Mouse (Mus musculus) liver, embryonic 12.5 days (tissue): ENCODE measurements around the gene Thpo. TPM values are rescaled to one million over a fixed set of nuclear protein-coding genes. Genes with fewer than 3 reads are reported as not detected.

Source experiments
- ATAC-seq: fragments of 200-750 bp; cut with Nextera tagmentation; 2 replicates; pipeline ENCODE4 v1.8.0; 2017; ENCODE audit warnings: moderate number of reproducible peaks, mild to moderate bottlenecking, moderate library complexity
- H3K27ac ChIP-seq: fragments of 300-500 bp; sonication (generic); 2 replicates; pipeline ENCODE4 v1.5.1; 2016; ENCODE audit warnings: mild to moderate bottlenecking
- H3K27me3 ChIP-seq: fragments of 300-500 bp; sonication (generic); replicated peaks from 2 replicates; pipeline ENCODE4 v1.6.1; 2016; ENCODE audit warnings: mild to moderate bottlenecking, moderate library complexity
- H3K36me3 ChIP-seq: fragments of 300-500 bp; sonication (generic); 2 replicates; pipeline ENCODE4 v1.6.1; 2016; ENCODE audit warnings: mild to moderate bottlenecking, moderate library complexity
- H3K4me1 ChIP-seq: fragments of 300-500 bp; sonication (generic); 2 replicates; pipeline ENCODE4 v1.6.1; 2016
- H3K4me2 ChIP-seq: fragments of 300-500 bp; sonication (generic); 2 replicates; pipeline ENCODE4 v1.6.1; 2016; ENCODE audit warnings: mild to moderate bottlenecking, moderate library complexity
- H3K4me3 ChIP-seq: fragments of 300-500 bp; sonication (generic); 2 replicates; pipeline ENCODE4 v1.5.1; 2016; ENCODE audit warnings: mild to moderate bottlenecking, moderate library complexity
- H3K9ac ChIP-seq: fragments of 300-500 bp; sonication (generic); 2 replicates; pipeline ENCODE4 v1.6.1; 2016; ENCODE audit warnings: mild to moderate bottlenecking, moderate library complexity
- H3K9me3 ChIP-seq: fragments of 300-500 bp; sonication (generic); replicated peaks from 2 replicates; pipeline ENCODE4 v1.6.1; 2016; ENCODE audit warnings: mild to moderate bottlenecking, moderate library complexity
- WGBS: fragments of 180-500 bp; shearing (Covaris S2); methylation state at CpG from one replicate; pipeline ENCODE4 v1.1.7; 2016; ENCODE audit not compliant: insufficient replicate concordance; 5-methylcytosine and 5-hydroxymethylcytosine counted together
- polyA plus RNA-seq: library from polyadenylated mRNA; unstranded; fragments of >200 nt; fragmentation: Nextera tagmentation; extraction: Ambion mirVana; gene quantifications from 2 replicates; pipeline ENCODE4 v1.2.1, GENCODE M21; 2016

Gene Thpo
- polyA plus RNA-seq, 1 experiment from 2014 or later, result 2.8 TPM

GRCm38 (mm10) chr16:20675213-20675612 lies 59.1 kb downstream of the Thpo start:
- H3K27ac ChIP-seq, result peak overlapping the region; percentile 93
- WGBS, result 79% methylated on average over 6 of the region's 6 CpGs
- no peaks in the 10 kb centered on the region for H3K27me3 ChIP-seq
- peak overlapping the region; percentile 89 for H3K4me2 ChIP-seq
- peak overlapping the region; percentile 99 for H3K4me3 ChIP-seq
- H3K9ac ChIP-seq, result peak overlapping the region; percentile 99
- H3K4me1 ChIP-seq, result peaks cover 57% of the 10 kb centered on the region
- peaks cover 63% of the 10 kb centered on the region for H3K36me3 ChIP-seq
- ATAC-seq, result no peak
- no peaks in the 10 kb centered on the region for H3K9me3 ChIP-seq

Other genes starting within 250 kb of the Thpo start
- 90.0 and 99.7 TPM in 2 replicates for gene Eif2b5, start 235.7 kb downstream of the Thpo start, polyA plus RNA-seq
- gene Dvl3, start 217.5 kb downstream of the Thpo start, polyA plus RNA-seq, result 8.0 and 8.8 TPM in 2 replicates
- gene Ap2m1, start 199.0 kb downstream of the Thpo start, polyA plus RNA-seq, result 463 and 468 TPM in 2 replicates
- 38.8 and 40.5 TPM in 2 replicates for gene Abcf3, start 185.9 kb downstream of the Thpo start, polyA plus RNA-seq
- gene Vwa5b2, start 145.0 kb downstream of the Thpo start, polyA plus RNA-seq, result 0.23 and 0.30 TPM in 2 replicates
- gene Eef1akmt4, start 122.9 kb downstream of the Thpo start, polyA plus RNA-seq, result 27.4 and 28.6 TPM in 2 replicates
- gene Gm49333, start 122.9 kb downstream of the Thpo start, polyA plus RNA-seq, result 0.21 TPM in 1 of 2 replicates, not detected in the other
- 35.0 and 36.0 TPM in 2 replicates for gene Alg3, start 122.8 kb downstream of the Thpo start, polyA plus RNA-seq
- gene Camk2n2, start 113.2 kb downstream of the Thpo start, polyA plus RNA-seq, result 0.56 and 0.61 TPM in 2 replicates
- 0.53 TPM in 1 of 2 replicates, not detected in the other for gene Ece2, start 104.7 kb downstream of the Thpo start, polyA plus RNA-seq
- 277 and 289 TPM in 2 replicates for gene Psmd2, start 82.9 kb downstream of the Thpo start, polyA plus RNA-seq
- 180 and 187 TPM in 2 replicates for gene Eif4g1, start 66.2 kb downstream of the Thpo start, polyA plus RNA-seq
- gene Fam131a, start 41.3 kb downstream of the Thpo start, polyA plus RNA-seq, result 2.1 and 2.6 TPM in 2 replicates
- gene Polr2h, start 16.8 kb downstream of the Thpo start, polyA plus RNA-seq, result 66.1 and 68.4 TPM in 2 replicates
- 14.0 and 14.5 TPM in 2 replicates for gene Clcn2, start 16.8 kb downstream of the Thpo start, polyA plus RNA-seq
- gene Chrd, start 1.4 kb downstream of the Thpo start, polyA plus RNA-seq, result 0.54 and 0.96 TPM in 2 replicates